Mouse (Mus musculus) forebrain, embryonic 14.5 days (tissue): Measurements from ENCODE around the gene Adh7. TPM values are rescaled to one million over a fixed set of nuclear protein-coding genes. Genes with fewer than 3 reads are reported as not detected.
A peak's percentile ranks its signal among the peaks of the same experiment; 100 is the strongest.

Experiments used
- ATAC-seq: fragments of 200-750 bp; cut with Nextera tagmentation; 2 replicates; pipeline ENCODE4 v1.8.0; 2017; ENCODE audit warnings: mild to moderate bottlenecking, moderate library complexity
- DNase-seq: peaks from one replicate; pipeline ENCODE4 v3.0.0-alpha.2; 2015; ENCODE audit warnings: low spot score
- H3K27ac ChIP-seq: fragments of 300-500 bp; sonication (generic); 2 replicates; pipeline ENCODE4 v1.5.1; 2014; ENCODE audit warnings: low read depth, mild to moderate bottlenecking, control low read depth, low read length, moderate library complexity
- H3K27me3 ChIP-seq: fragments of 300-500 bp; sonication (generic); replicated peaks from 2 replicates; pipeline ENCODE4 v1.6.1; 2014; ENCODE audit warnings: low read length, control low read depth, mixed read lengths; ENCODE audit not compliant: control insufficient read depth, insufficient read depth
- H3K36me3 ChIP-seq: fragments of 300-500 bp; sonication (generic); 2 replicates; pipeline ENCODE4 v1.6.1; 2014; ENCODE audit warnings: low read length, control low read depth; ENCODE audit not compliant: control insufficient read depth, insufficient read depth
- H3K4me1 ChIP-seq: fragments of 300-500 bp; sonication (generic); 2 replicates; pipeline ENCODE4 v1.6.1; 2014; ENCODE audit warnings: antibody characterized with exemption, low read length, control low read depth; ENCODE audit not compliant: control insufficient read depth, insufficient read depth
- H3K4me2 ChIP-seq: fragments of 300-500 bp; sonication (generic); 2 replicates; pipeline ENCODE4 v1.6.1; 2014; ENCODE audit warnings: mild to moderate bottlenecking, control low read depth, low read length
- H3K4me3 ChIP-seq: fragments of 300-500 bp; sonication (generic); 2 replicates; pipeline ENCODE4 v1.5.1; 2014; ENCODE audit warnings: low read depth, low read length, control low read depth
- H3K9ac ChIP-seq: fragments of 300-500 bp; sonication (generic); 2 replicates; pipeline ENCODE4 v1.6.1; 2014; ENCODE audit warnings: mild to moderate bottlenecking, low read length, control low read depth, moderate library complexity
- H3K9me3 ChIP-seq: fragments of 300-500 bp; sonication (generic); replicated peaks from 2 replicates; pipeline ENCODE4 v1.6.1; 2016; ENCODE audit warnings: low read length, control low read depth, mixed read lengths; ENCODE audit not compliant: control insufficient read depth
- WGBS: fragments of 180-500 bp; shearing (Covaris S2); extraction: QIAGEN DNeasy Blood & Tissue Kit; methylation state at CpG from one replicate; pipeline ENCODE4 v1.1.7; 2014; 5-methylcytosine and 5-hydroxymethylcytosine counted together
- polyA plus RNA-seq: library from polyadenylated mRNA; unstranded; fragments of >200 nt; fragmentation: Nextera tagmentation; extraction: Ambion mirVana; gene quantifications from 2 replicates; pipeline ENCODE4 v1.2.1, GENCODE M21; 2014

The Adh7 gene
- polyA plus RNA-seq = 0.14 and 0.96 TPM in 2 replicates

GRCm38 (mm10) chr3:138217631-138218264, at the start of gene Adh7:
Gene Adh7 (plus strand): TSS chr3:138217760.
- H3K27ac ChIP-seq = no peak within 1 kb of the TSS
- H3K9ac ChIP-seq = no peak within 1 kb of the TSS
- no peaks in the 10 kb centered on the region for H3K36me3 ChIP-seq
- DNase-seq (no peak), ATAC-seq (no peak)
- H3K4me3 ChIP-seq = no peak within 1 kb of the TSS
- H3K27me3 ChIP-seq = no peaks in the 10 kb centered on the region
- WGBS = 84% methylated on average over 10 of the region's 10 CpGs
- no peaks in the 10 kb centered on the region for H3K9me3 ChIP-seq
- no peak within 1 kb of the TSS for H3K4me2 ChIP-seq
- H3K4me1 ChIP-seq = no peaks in the 10 kb centered on the region

- WGBS = 78% methylated on average over 10 of the region's 10 CpGs
- H3K4me1 ChIP-seq = no peaks in the 10 kb centered on the region
- no peak overlapping the region for H3K4me2 ChIP-seq
- no peak for ATAC-seq
- H3K4me3 ChIP-seq = no peak overlapping the region
- H3K27ac ChIP-seq = no peak overlapping the region
- no peaks in the 10 kb centered on the region for H3K9me3 ChIP-seq
- DNase-seq = no peak
- no peaks in the 10 kb centered on the region for H3K27me3 ChIP-seq
- H3K9ac ChIP-seq = no peak overlapping the region
- no peaks in the 10 kb centered on the region for H3K36me3 ChIP-seq
Measured at GRCm38 (mm10) chr3:138173291-138173690, 44.3 kb upstream of the Adh7 start.

GRCm38 (mm10) chr3:138175551-138175950, 42.0 kb upstream of the Adh7 start:
- ATAC-seq = no peak
- WGBS = 95% methylated on average over 6 of the region's 6 CpGs
- Histone ChIP-seq H3K36me3 (no peaks in the 10 kb centered on the region), H3K4me1 (no peaks in the 10 kb centered on the region), H3K4me3 (no peak overlapping the region), H3K9me3 (no peaks in the 10 kb centered on the region), H3K27me3 (no peaks in the 10 kb centered on the region), H3K27ac (no peak overlapping the region), H3K4me2 (no peak overlapping the region), H3K9ac (no peak overlapping the region)
- no peak for DNase-seq

GRCm38 (mm10) chr3:138182019-138182418, 35.5 kb upstream of the Adh7 start:
- 92% methylated on average over 2 of the region's 2 CpGs for WGBS
- H3K27ac ChIP-seq = no peak overlapping the region
- ATAC-seq = no peak
- H3K4me3 ChIP-seq = no peak overlapping the region
- H3K4me2 ChIP-seq = no peak overlapping the region
- DNase-seq = no peak
- H3K4me1 ChIP-seq = no peaks in the 10 kb centered on the region
- no peak overlapping the region for H3K9ac ChIP-seq
- no peaks in the 10 kb centered on the region for H3K27me3 ChIP-seq
- H3K36me3 ChIP-seq = no peaks in the 10 kb centered on the region
- H3K9me3 ChIP-seq = no peaks in the 10 kb centered on the region

GRCm38 (mm10) chr3:138183371-138183770, 34.2 kb upstream of the Adh7 start:
- 95% methylated on average over 7 of the region's 7 CpGs for WGBS
- Histone ChIP-seq H3K4me2 (no peak overlapping the region), H3K9ac (no peak overlapping the region), H3K4me3 (no peak overlapping the region), H3K4me1 (no peaks in the 10 kb centered on the region), H3K27ac (no peak overlapping the region), H3K9me3 (no peaks in the 10 kb centered on the region), H3K36me3 (no peaks in the 10 kb centered on the region), H3K27me3 (no peaks in the 10 kb centered on the region)
- ATAC-seq = no peak
- no peak for DNase-seq

GRCm38 (mm10) chr3:138185290-138185689, 32.3 kb upstream of the Adh7 start:
- H3K4me1 ChIP-seq = no peaks in the 10 kb centered on the region
- H3K9ac ChIP-seq = no peak overlapping the region
- H3K4me3 ChIP-seq = no peak overlapping the region
- H3K27ac ChIP-seq = no peak overlapping the region
- H3K4me2 ChIP-seq = no peak overlapping the region
- H3K36me3 ChIP-seq = no peaks in the 10 kb centered on the region
- no peaks in the 10 kb centered on the region for H3K27me3 ChIP-seq
- H3K9me3 ChIP-seq = no peaks in the 10 kb centered on the region
- ATAC-seq = no peak
- WGBS = 54% methylated on average over 4 of the region's 4 CpGs
- DNase-seq = peak; percentile 11

- DNase-seq (no peak), ATAC-seq (no peak)
- Histone ChIP-seq H3K27ac (no peak overlapping the region), H3K36me3 (no peaks in the 10 kb centered on the region), H3K27me3 (no peaks in the 10 kb centered on the region), H3K9ac (no peak overlapping the region), H3K9me3 (no peaks in the 10 kb centered on the region), H3K4me3 (no peak overlapping the region), H3K4me2 (no peak overlapping the region), H3K4me1 (no peaks in the 10 kb centered on the region)
- WGBS = 93% methylated on average over 26 of the region's 26 CpGs
Measured at GRCm38 (mm10) chr3:138185995-138186930, 31.3 kb upstream of the Adh7 start.

- Histone ChIP-seq H3K27ac (no peak overlapping the region), H3K27me3 (no peaks in the 10 kb centered on the region), H3K4me2 (no peak overlapping the region), H3K36me3 (no peaks in the 10 kb centered on the region), H3K9ac (no peak overlapping the region), H3K9me3 (no peaks in the 10 kb centered on the region), H3K4me3 (no peak overlapping the region), H3K4me1 (no peaks in the 10 kb centered on the region)
- DNase-seq = no peak
- WGBS = 85% methylated on average over 7 of the region's 7 CpGs
- no peak for ATAC-seq
Measured at GRCm38 (mm10) chr3:138192260-138192659, 25.3 kb upstream of the Adh7 start.
